Mouse (Mus musculus) myocyte (in vitro differentiated cells): ENCODE measurements around the gene 2010300C02Rik.

Experiments used
- E2F4 ChIP-seq: IDR thresholded peaks from one replicate; pipeline ENCODE4 v1.6.1; 2011; ENCODE audit warnings: mild to moderate bottlenecking, control low read depth, moderate library complexity; ENCODE audit not compliant: insufficient read depth
- MAX ChIP-seq: IDR thresholded peaks from one replicate; pipeline ENCODE4 v1.6.1; 2011; ENCODE audit warnings: low read depth, mild to moderate bottlenecking, control low read depth
- MYOG ChIP-seq, 3 experiments: IDR thresholded peaks; one replicate each; pipeline ENCODE4 v1.6.1; 2011; ENCODE audit warnings: control low read depth in 2 of 3, low read depth in 2 of 3, mild to moderate bottlenecking in 2 of 3; ENCODE audit not compliant: insufficient read length in 2 of 3, control insufficient read depth in 1 of 3, insufficient read depth in 1 of 3
- POLR2A ChIP-seq: IDR thresholded peaks from one replicate; pipeline ENCODE4 v1.6.1; 2011; ENCODE audit warnings: low read depth, mild to moderate bottlenecking, control low read depth, moderate library complexity; ENCODE audit not compliant: insufficient read length
- TCF3 ChIP-seq: IDR thresholded peaks from one replicate; pipeline ENCODE4 v1.6.1; 2011; ENCODE audit warnings: low read depth, control low read depth; ENCODE audit not compliant: insufficient read length

- TF ChIP-seq MAX (no peak), POLR2A (no peak), MYOG (IDR thresholded peaks at IDR 0.05; ENCODE audit: control insufficient read depth in 1 of 3, insufficient read depth in 1 of 3, insufficient read length in 2 of 3, low read depth in 2 of 3) (no peak), E2F4 (no peak), TCF3 (no peak)
These were observed 7.3 kb upstream of the 2010300C02Rik start for GRCm38 (mm10) chr1:37727186-37727585.
